Mouse (Mus musculus) cerebellum, adult 2 months (tissue): ENCODE results near the gene Exosc10. TPM values are rescaled to one million over a fixed set of nuclear protein-coding genes. Genes with fewer than 3 reads are reported as not detected.

Experiments
- DNase-seq, 2 experiments: peaks; one replicate each; pipeline ENCODE4 v3.0.0; 2021
- H3K27ac ChIP-seq: fragments of 200-500 bp; 2 replicates; pipeline ENCODE4 v1.5.1; 2012; ENCODE audit warnings: low read length, control low read depth, inconsistent platforms; ENCODE audit not compliant: insufficient read depth
- H3K27me3 ChIP-seq: fragments of 200-500 bp; 2 replicates; pipeline ENCODE4 v1.6.1; 2012; ENCODE audit warnings: inconsistent platforms, mild to moderate bottlenecking, low read length, moderate library complexity; ENCODE audit not compliant: control insufficient read depth, insufficient read depth
- H3K4me1 ChIP-seq: fragments of 200-500 bp; 2 replicates; pipeline ENCODE4 v1.6.1; 2011; ENCODE audit warnings: low read length; ENCODE audit not compliant: control insufficient read depth, insufficient read depth
- H3K4me3 ChIP-seq: fragments of 200-500 bp; replicated peaks from 2 replicates; pipeline ENCODE3; 2011; ENCODE audit warnings: mild to moderate bottlenecking, low read depth, low read length, control low read depth; ENCODE audit not compliant: insufficient read depth
- CTCF ChIP-seq: fragments of 200-500 bp; IDR thresholded peaks from 2 replicates; pipeline ENCODE4 v1.5.1; 2011; ENCODE audit warnings: low read depth, mild to moderate bottlenecking, control low read depth, low read length, moderate library complexity, borderline replicate concordance; ENCODE audit not compliant: insufficient read depth
- POLR2A ChIP-seq: fragments of 200-500 bp; IDR thresholded peaks from 2 replicates; pipeline ENCODE4 v1.6.1; 2011; ENCODE audit warnings: low read length, control low read depth, borderline replicate concordance; ENCODE audit not compliant: insufficient read depth
- WGBS: fragments of 180-500 bp; shearing (Covaris S2); methylation state at CpG from one replicate; pipeline ENCODE4 v1.1.7; 2018; 5-methylcytosine and 5-hydroxymethylcytosine counted together
- polyA plus RNA-seq: library from polyadenylated mRNA; depleted of rRNA; stranded (reverse); fragments of >200 nt; gene quantifications from 2 replicates; pipeline ENCODE4 v1.2.3, GENCODE M21; 2012

Gene Exosc10
- polyA plus RNA-seq, 1 experiment: 47.1 TPM

DNA sequence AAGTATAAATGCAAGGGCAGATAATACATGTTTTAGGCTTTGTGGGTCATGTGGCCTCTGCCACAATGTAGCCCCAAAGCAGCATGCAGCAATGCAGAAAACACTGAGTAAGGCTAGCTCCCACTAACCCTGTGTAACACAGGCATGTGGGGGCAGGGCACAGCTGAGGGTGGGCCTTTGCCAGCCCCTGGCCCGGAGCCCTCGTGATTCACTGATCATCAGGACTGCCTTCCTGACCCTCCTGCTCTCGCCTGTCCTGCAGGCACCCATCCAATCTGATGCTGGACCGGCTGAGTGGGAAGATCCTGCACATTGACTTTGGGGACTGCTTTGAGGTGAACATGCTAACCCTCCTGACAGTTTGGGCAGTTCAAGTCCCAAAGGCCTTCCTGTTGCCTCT lies 9.1 kb upstream of the Exosc10 start:
- no peak for TF ChIP-seq CTCF
- no peak for TF ChIP-seq POLR2A
- no peak for DNase-seq
- H3K27ac ChIP-seq: no peak overlapping the region
- H3K4me3 ChIP-seq: no peak overlapping the region
- 21% methylated on average over 4 of the region's 4 CpGs for WGBS
- no peaks in the 10 kb centered on the region for H3K4me1 ChIP-seq
- no peaks in the 10 kb centered on the region for H3K27me3 ChIP-seq

DNA sequence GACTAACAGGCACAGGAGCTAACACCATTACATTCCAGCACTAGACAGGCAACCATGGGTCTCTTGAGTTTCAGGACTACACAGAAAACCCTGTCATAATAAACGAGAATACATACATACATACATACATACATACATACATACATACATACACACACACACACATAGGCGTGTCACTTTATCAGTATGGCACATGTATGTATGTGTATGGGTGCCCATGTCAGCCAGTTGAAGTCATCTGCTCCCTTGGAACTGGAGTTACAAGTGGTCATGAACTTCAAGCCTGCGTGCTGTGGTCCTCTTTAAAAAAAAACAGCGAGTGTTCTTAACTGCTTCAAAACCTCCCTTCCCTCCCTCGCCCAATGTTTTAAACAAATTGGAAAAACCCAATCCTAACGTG lies 463 bp upstream of the Exosc10 start:
- TF ChIP-seq POLR2A (no peak), CTCF (no peak)
- no peak overlapping the region; the same call in 1 of the 2 replicates for H3K27ac ChIP-seq

DNA sequence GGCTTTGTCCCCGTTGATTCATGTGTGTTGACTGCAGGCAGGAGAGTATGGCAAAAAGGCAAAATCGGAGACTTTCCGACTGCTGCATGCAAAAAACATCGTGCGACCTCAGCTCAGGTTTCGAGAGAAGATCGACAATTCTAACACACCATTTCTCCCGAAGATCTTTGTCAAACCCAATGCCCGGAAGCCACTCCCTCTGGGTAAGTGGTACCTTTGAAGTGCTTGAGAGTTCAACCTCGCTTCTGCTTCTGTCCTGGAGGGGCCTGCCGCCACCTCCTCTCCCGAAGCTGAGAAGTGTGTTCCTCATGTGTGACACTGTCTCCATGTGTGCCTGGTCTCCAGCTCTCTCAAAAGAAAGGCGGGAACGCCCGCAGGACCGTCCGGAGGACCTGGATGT lies 4.4 kb downstream of the Exosc10 start:
- no peak for TF ChIP-seq CTCF
- TF ChIP-seq POLR2A: no peak
- no peak for DNase-seq
- H3K27ac ChIP-seq: no peak overlapping the region
- H3K4me1 ChIP-seq: no peaks in the 10 kb centered on the region
- no peaks in the 10 kb centered on the region for H3K27me3 ChIP-seq
- no peak overlapping the region for H3K4me3 ChIP-seq
- 92% methylated on average over 17 of the region's 17 CpGs for WGBS

More for the DNA sequence above, 463 bp upstream of the Exosc10 start:
- no peaks in the 10 kb centered on the region for H3K27me3 ChIP-seq
- peak overlapping the region; percentile 67 for H3K4me3 ChIP-seq
- no peaks in the 10 kb centered on the region for H3K4me1 ChIP-seq
- WGBS: 25% methylated on average over 6 of the region's 6 CpGs
- no peak for DNase-seq

DNA sequence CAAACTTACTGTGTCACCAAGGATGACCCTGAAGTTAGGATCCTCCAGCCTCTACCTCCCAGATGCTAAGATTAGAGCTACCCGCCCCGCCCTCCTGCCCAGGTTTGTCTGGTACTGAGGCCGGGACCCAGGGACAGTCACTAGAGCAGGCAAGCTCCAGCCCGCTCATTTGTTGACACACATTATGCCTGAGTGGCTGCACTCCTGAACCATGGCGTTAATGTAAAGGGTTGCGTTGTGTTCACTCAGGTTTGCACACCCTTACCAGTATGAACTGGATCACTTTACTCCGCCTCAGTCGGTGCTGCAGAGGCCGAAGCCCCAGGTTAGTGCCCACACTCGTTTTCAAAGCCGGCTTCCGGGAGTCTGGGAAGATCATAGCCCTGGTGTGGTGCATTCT lies 5.4 kb downstream of the Exosc10 start:
- no peaks in the 10 kb centered on the region for H3K4me1 ChIP-seq
- 95% methylated on average over 12 of the region's 12 CpGs for WGBS
- no peak for TF ChIP-seq POLR2A
- no peak for TF ChIP-seq CTCF
- H3K4me3 ChIP-seq: no peak overlapping the region
- no peak overlapping the region for H3K27ac ChIP-seq
- DNase-seq: no peak
- H3K27me3 ChIP-seq: no peaks in the 10 kb centered on the region

DNA sequence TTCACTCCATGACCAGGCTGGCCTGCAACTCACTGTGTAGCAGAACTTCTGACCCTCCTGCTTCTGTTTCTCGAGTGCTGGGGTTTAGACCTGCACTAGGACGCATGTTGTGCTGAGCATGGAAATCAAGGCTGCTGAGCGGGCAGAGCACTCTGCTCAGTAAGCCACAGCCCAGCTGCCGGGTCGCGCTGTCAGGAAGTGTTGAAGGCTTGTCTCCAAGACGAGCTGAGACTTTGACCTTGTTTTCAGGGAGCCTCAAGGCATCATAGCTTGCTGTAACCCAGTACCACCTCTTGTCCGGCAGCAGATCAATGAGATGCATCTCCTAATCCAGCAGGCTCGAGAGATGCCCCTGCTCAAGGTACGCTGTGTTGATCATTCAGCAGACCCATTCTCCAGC lies 11.9 kb downstream of the Exosc10 start:
- DNase-seq: no peak
- Histone ChIP-seq H3K4me1 (no peaks in the 10 kb centered on the region), H3K27me3 (no peaks in the 10 kb centered on the region), H3K4me3 (no peak overlapping the region), H3K27ac (no peak overlapping the region)
- TF ChIP-seq POLR2A (no peak), CTCF (no peak)
- WGBS: 88% methylated on average over 10 of the region's 10 CpGs

DNA sequence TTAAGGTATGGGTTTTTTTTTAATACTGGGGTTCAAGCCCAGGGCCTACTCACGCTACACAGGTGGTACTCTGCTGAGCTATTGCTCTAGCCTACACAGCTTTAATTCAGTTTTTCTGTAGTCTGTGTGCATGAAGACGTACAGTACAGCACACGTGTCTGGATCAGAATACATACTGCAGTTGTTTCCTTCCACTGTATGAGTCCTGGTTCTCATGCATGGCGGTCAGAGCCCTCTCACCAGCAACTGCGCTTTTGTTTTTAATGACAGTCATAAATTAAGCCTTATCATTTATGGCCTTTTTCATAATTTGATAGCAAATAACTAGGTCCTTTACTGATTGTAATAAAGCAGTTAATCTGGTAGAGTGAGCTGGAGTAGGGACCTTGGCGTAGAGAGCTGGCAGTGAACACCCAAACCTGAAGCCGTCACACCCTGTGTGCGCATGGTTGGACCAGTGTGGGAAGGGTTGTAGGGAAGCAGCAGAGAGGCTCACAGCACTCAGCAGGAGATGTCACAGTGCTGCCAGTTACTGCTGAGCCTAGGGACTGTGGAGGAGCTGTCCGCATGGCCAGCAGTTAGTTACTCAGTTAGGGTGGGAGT lies 12.6 kb downstream of the Exosc10 start:
- Histone ChIP-seq H3K4me1 (no peaks in the 10 kb centered on the region), H3K27me3 (no peaks in the 10 kb centered on the region), H3K4me3 (no peak overlapping the region), H3K27ac (no peak overlapping the region)
- TF ChIP-seq POLR2A (no peak), CTCF (no peak)
- 65% methylated on average over 9 of the region's 9 CpGs for WGBS
- DNase-seq: no peak

DNA sequence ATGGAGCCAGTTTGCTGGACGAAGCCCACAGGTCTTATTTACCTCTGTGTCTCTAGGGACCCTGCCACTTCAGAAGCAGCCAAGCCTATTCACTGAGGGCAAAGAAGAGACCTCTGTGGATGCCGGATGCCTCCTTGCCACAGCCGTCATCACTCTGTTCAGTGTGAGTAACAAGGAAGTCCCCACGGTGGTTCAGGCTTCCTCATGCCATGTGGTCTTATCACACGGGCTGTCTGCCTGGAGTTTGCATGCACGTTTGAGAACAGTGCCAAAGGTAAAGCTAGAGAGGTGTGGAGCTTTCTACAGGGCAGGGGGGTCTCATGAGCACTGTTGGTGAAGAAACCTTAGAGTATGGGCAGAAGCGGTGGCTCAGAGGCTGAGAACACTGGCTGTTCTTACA lies 15.0 kb downstream of the Exosc10 start:
- no peak for DNase-seq
- 88% methylated on average over 7 of the region's 7 CpGs for WGBS
- H3K4me1 ChIP-seq: no peaks in the 10 kb centered on the region
- TF ChIP-seq POLR2A: no peak
- no peak for TF ChIP-seq CTCF
- no peak overlapping the region for H3K4me3 ChIP-seq
- no peak overlapping the region for H3K27ac ChIP-seq
- no peaks in the 10 kb centered on the region for H3K27me3 ChIP-seq

DNA sequence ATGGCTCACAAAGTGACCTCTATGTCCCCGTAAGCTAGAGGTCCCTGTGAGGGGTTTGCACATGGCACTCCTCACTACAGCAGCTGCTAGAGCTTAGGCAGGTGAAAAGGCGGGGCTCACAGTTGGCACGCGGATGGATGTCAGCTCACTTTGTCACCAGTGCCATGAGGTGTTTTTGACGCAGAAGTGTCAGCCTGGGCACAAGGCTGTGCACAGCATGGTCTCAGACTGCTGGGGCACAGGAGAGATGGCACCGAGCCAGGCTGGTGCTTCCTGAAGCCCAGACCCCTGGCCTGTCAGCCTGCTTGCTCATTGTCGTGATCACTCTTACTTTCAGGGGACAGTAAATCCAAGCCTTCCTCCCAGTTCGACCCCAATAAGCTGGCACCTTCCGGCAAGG lies 22.5 kb downstream of the Exosc10 start:
- Histone ChIP-seq H3K27me3 (no peaks in the 10 kb centered on the region), H3K4me1 (peaks cover 12% of the 10 kb centered on the region), H3K4me3 (no peak overlapping the region), H3K27ac (no peak overlapping the region)
- 19% methylated on average over 9 of the region's 9 CpGs for WGBS
- TF ChIP-seq POLR2A (no peak), CTCF (no peak)
- DNase-seq: peak; percentile 45 to 49

DNA sequence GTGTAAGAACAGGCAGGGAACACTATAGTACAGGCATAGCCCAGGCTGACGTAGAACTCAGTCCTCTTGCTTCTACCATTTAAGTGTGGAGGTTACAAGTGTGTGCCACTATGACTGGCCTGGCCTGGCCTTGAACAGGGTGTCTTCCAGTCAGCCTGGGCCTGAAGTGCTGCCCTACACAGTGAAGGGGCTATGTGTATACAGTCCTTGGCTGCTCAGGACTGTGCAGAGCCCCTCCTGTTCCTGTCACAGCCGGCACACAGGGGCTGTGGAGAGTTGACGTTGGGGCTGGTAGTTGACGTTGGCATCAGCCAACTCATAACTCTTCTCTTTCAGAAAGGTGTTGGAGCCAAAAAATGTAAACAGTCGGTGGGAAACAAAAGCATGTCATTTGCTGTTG lies 23.2 kb downstream of the Exosc10 start:
- Histone ChIP-seq H3K4me3 (no peak overlapping the region), H3K4me1 (peaks cover 12% of the 10 kb centered on the region), H3K27ac (no peak overlapping the region), H3K27me3 (no peaks in the 10 kb centered on the region)
- no peak for DNase-seq
- TF ChIP-seq CTCF: no peak
- no peak for TF ChIP-seq POLR2A
- WGBS: 78% methylated on average over 5 of the region's 5 CpGs
